Mouse (Mus musculus) heart, postnatal 10 days (tissue): ENCODE measurements around the gene 1700001P01Rik. TPM values are rescaled to one million over a fixed set of nuclear protein-coding genes. Genes with fewer than 3 reads are reported as not detected.

Source experiments
- microRNA-seq, 2 experiments: library from miRNA; unstranded; fragments of <30 nt; microRNA quantifications; one replicate each; pipeline ENCODE4 v1.2.0; 2022
- total RNA-seq, 2 experiments: library from RNA; stranded (reverse); gene quantifications; 2 replicates each; pipeline ENCODE4 v1.2.3; 2021

1700001P01Rik gene
- total RNA-seq, 2 experiments from 2014 or later = not detected

Small RNA genes within 50 kb of the gene (microRNA-seq; reads per million reads assigned to microRNA genes)
- 0.24 to 0.35 reads per million in 2 experiments for gene Mir8102

Other genes starting within 250 kb of the 1700001P01Rik start
- under 1 TPM; 0.19 to 0.20 TPM for gene Srcin1, start 199.7 kb downstream of the 1700001P01Rik start, total RNA-seq
- gene Epop, start 146.2 kb downstream of the 1700001P01Rik start, total RNA-seq = 1 to 10 TPM in 1 of 2 experiments, under 1 TPM in 1; 0.57 to 1.0 TPM
- gene Mllt6, start 112.5 kb downstream of the 1700001P01Rik start, total RNA-seq = 10 to 100 TPM; 55.8 to 61.7 TPM
- gene Cisd3, start 90.1 kb downstream of the 1700001P01Rik start, total RNA-seq = 100 to 1,000 TPM; 120 TPM
- 10 to 100 TPM; 21.4 to 21.7 TPM for gene Pcgf2, start 75.4 kb downstream of the 1700001P01Rik start, total RNA-seq
- gene Psmb3, start 72.5 kb downstream of the 1700001P01Rik start, total RNA-seq = 100 to 1,000 TPM; 184 to 186 TPM
- gene Pip4k2b, start 31.2 kb downstream of the 1700001P01Rik start, total RNA-seq = 10 to 100 TPM; 19.4 to 26.7 TPM
- gene Cwc25, start 9.4 kb downstream of the 1700001P01Rik start, total RNA-seq = 10 to 100 TPM; 10.8 to 11.8 TPM
- gene Rpl23, start 6.5 kb upstream of the 1700001P01Rik start, total RNA-seq = 100 to 1,000 TPM; 677 to 703 TPM
- gene Lasp1, start 23.1 kb upstream of the 1700001P01Rik start, total RNA-seq = 10 to 100 TPM; 74.9 to 76.4 TPM
- gene B230217C12Rik, start 64.9 kb upstream of the 1700001P01Rik start, total RNA-seq = 1 to 10 TPM in 1 of 2 experiments, under 1 TPM in 1; 0.84 to 1.0 TPM
- gene Fbxo47, start 108.2 kb upstream of the 1700001P01Rik start, total RNA-seq = under 1 TPM; 0.55 to 0.69 TPM
- 1 to 10 TPM; 4.8 to 6.9 TPM for gene Plxdc1, start 210.5 kb upstream of the 1700001P01Rik start, total RNA-seq
- 1 to 10 TPM; 1.6 to 1.7 TPM for gene Arl5c, start 220.3 kb upstream of the 1700001P01Rik start, total RNA-seq
- gene Cacnb1, start 247.1 kb upstream of the 1700001P01Rik start, total RNA-seq = 1 to 10 TPM; 7.4 to 8.0 TPM